Mouse (Mus musculus): Measurements from ENCODE around the gene Trpm1. TPM values are rescaled to one million over a fixed set of nuclear protein-coding genes. Genes with fewer than 3 reads are reported as not detected.
A peak's percentile ranks its signal among the peaks of the same experiment; 100 is the strongest.

Gene Trpm1
- polyA plus RNA-seq, 1 experiment from 2014 or later, result 0.19 TPM

GRCm38 (mm10) chr7:64185932-64186312 is 32.3 kb downstream of the Trpm1 start:
- H3K4me2 ChIP-seq (ENCODE audit: low read length), result no peak overlapping the region
- no peaks in the 10 kb centered on the region for H3K9me3 ChIP-seq (ENCODE audit: control insufficient read depth, low read length)
- WGBS, result 90% methylated on average over 3 of the region's 3 CpGs
- H3K36me3 ChIP-seq (ENCODE audit: control insufficient read depth, insufficient read depth, low read length), result no peaks in the 10 kb centered on the region
- no peak overlapping the region for H3K27ac ChIP-seq (ENCODE audit: low read depth, low read length)
- H3K4me1 ChIP-seq (ENCODE audit: control insufficient read depth, insufficient read depth, low read depth, low read length), result no peaks in the 10 kb centered on the region
- no peak for ATAC-seq
- H3K9ac ChIP-seq (ENCODE audit: low read depth, low read length), result no peak overlapping the region
- H3K4me3 ChIP-seq (ENCODE audit: low read length), result no peak overlapping the region
- no peaks in the 10 kb centered on the region for H3K27me3 ChIP-seq (replicated peaks; ENCODE audit: control insufficient read depth, insufficient read depth, low read length)

DNA sequence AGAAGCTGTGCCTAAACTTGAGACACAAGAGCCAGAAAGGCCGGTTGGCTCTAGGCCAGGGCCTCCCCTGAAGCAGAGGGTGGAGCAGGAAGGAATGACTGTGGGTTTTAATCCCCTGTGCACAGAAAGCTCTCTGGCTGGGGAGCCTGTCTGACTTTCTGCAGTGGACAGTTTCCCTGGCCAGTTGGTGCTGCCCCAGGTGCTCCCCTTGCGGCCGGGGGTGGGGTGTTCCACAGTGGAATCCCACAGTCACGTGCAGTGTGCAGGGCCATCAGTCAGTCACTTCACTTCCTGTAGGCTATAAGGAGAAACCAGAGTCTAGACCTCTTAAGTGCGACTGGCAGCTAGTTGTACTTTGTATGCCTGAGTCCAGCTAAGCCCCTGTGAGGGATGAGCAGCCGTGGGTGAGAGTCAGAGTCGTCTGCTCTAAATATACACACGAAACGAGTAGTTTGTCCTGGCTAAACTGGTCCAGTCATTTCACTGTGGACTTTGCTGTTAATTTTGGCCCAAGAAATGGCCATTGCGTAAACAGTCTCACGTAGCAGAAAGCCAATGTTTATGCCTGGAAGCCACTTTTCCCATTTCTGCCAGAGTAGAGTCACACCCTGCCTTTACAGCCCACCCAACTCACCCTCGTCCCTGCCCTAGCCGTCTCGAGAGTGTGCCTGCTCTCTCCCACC is 38.8 kb downstream of the Trpm1 start:
- ATAC-seq, result no peak
- H3K27me3 ChIP-seq (replicated peaks; ENCODE audit: control insufficient read depth, insufficient read depth, low read length), result no peaks in the 10 kb centered on the region
- no peak overlapping the region for H3K4me2 ChIP-seq (ENCODE audit: low read length)
- H3K27ac ChIP-seq (ENCODE audit: low read depth, low read length), result no peak overlapping the region
- no peak overlapping the region for H3K9ac ChIP-seq (ENCODE audit: low read depth, low read length)
- no peaks in the 10 kb centered on the region for H3K36me3 ChIP-seq (ENCODE audit: control insufficient read depth, insufficient read depth, low read length)
- no peaks in the 10 kb centered on the region for H3K9me3 ChIP-seq (ENCODE audit: control insufficient read depth, low read length)
- no peak overlapping the region for H3K4me3 ChIP-seq (ENCODE audit: low read length)
- WGBS, result 76% methylated on average over 14 of the region's 14 CpGs
- no peaks in the 10 kb centered on the region; the same call in 1 of the 2 replicates for H3K4me1 ChIP-seq (ENCODE audit: control insufficient read depth, insufficient read depth, low read depth, low read length)

DNA sequence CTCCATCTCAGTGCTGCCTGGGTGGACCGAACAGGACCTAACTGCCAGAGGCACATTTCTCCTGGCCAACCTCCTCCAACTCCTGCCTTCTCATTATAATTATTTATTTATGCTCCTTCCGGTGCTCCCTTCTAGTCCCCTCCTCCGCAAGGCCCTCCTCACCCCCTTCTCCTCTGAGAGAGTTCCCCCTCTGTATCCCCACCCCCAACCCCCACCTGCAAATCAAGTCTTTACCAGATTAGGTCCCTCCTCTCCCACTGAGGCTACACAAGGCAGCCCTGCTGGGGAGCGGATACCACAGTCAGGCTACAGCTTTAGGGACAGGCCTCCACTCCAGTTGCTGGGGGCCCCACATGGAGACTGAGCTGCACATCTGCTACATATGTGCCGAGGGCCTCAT is 39.8 kb downstream of the Trpm1 start:
- no peak overlapping the region for H3K4me3 ChIP-seq (ENCODE audit: low read length)
- no peak overlapping the region for H3K9ac ChIP-seq (ENCODE audit: low read depth, low read length)
- WGBS, result 55% methylated on average over 5 of the region's 5 CpGs
- no peak overlapping the region for H3K27ac ChIP-seq (ENCODE audit: low read depth, low read length)
- no peak overlapping the region for H3K4me2 ChIP-seq (ENCODE audit: low read length)
- no peak for ATAC-seq
- no peaks in the 10 kb centered on the region for H3K9me3 ChIP-seq (ENCODE audit: control insufficient read depth, low read length)
- no peaks in the 10 kb centered on the region; the same call in 1 of the 2 replicates for H3K4me1 ChIP-seq (ENCODE audit: control insufficient read depth, insufficient read depth, low read depth, low read length)
- no peaks in the 10 kb centered on the region for H3K27me3 ChIP-seq (replicated peaks; ENCODE audit: control insufficient read depth, insufficient read depth, low read length)
- H3K36me3 ChIP-seq (ENCODE audit: control insufficient read depth, insufficient read depth, low read length), result no peaks in the 10 kb centered on the region

DNA sequence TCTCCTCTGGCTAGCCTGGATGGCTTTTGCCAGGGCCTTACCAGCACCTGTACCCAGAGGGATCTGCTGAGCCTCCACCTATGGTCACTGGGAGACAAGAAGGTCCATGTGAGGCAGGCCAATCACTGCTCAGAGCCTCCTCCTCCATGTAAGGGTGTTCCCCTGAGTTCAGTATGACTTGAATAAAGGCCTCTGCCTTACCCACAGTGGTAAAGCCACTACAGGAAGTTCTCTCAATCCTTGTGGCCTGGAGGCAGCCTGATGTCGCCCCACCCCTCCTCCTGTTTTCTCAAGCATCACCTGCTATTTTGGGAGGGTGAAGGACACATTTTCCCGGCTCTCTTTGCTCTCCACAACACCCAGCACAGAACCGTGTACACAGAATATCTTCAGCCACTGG is 42.5 kb downstream of the Trpm1 start:
- Histone ChIP-seq H3K9ac (ENCODE audit: low read depth, low read length) (no peak overlapping the region), H3K4me3 (ENCODE audit: low read length) (no peak overlapping the region), H3K36me3 (ENCODE audit: control insufficient read depth, insufficient read depth, low read length) (no peaks in the 10 kb centered on the region), H3K9me3 (ENCODE audit: control insufficient read depth, low read length) (no peaks in the 10 kb centered on the region), H3K27ac (ENCODE audit: low read depth, low read length) (no peak overlapping the region), H3K4me1 (ENCODE audit: control insufficient read depth, insufficient read depth, low read depth, low read length) (no peaks in the 10 kb centered on the region; the same call in 1 of the 2 replicates), H3K27me3 (replicated peaks; ENCODE audit: control insufficient read depth, insufficient read depth, low read length) (no peaks in the 10 kb centered on the region), H3K4me2 (ENCODE audit: low read length) (no peak overlapping the region)
- 75% methylated on average over 3 of the region's 3 CpGs for WGBS
- no peak for ATAC-seq

GRCm38 (mm10) chr7:64208700-64209099 is 55.1 kb downstream of the Trpm1 start:
- no peak overlapping the region for H3K4me3 ChIP-seq (ENCODE audit: low read length)
- no peaks in the 10 kb centered on the region for H3K9me3 ChIP-seq (ENCODE audit: control insufficient read depth, low read length)
- no peaks in the 10 kb centered on the region for H3K36me3 ChIP-seq (ENCODE audit: control insufficient read depth, insufficient read depth, low read length)
- WGBS, result 64% methylated on average over 5 of the region's 5 CpGs
- H3K27me3 ChIP-seq (replicated peaks; ENCODE audit: control insufficient read depth, insufficient read depth, low read length), result no peaks in the 10 kb centered on the region
- no peaks in the 10 kb centered on the region for H3K4me1 ChIP-seq (ENCODE audit: control insufficient read depth, insufficient read depth, low read depth, low read length)
- no peak overlapping the region for H3K4me2 ChIP-seq (ENCODE audit: low read length)
- no peak overlapping the region for H3K9ac ChIP-seq (ENCODE audit: low read depth, low read length)
- no peak overlapping the region for H3K27ac ChIP-seq (ENCODE audit: low read depth, low read length)
- ATAC-seq, result peak; percentile 52; the same call in 1 of the 2 replicates

DNA sequence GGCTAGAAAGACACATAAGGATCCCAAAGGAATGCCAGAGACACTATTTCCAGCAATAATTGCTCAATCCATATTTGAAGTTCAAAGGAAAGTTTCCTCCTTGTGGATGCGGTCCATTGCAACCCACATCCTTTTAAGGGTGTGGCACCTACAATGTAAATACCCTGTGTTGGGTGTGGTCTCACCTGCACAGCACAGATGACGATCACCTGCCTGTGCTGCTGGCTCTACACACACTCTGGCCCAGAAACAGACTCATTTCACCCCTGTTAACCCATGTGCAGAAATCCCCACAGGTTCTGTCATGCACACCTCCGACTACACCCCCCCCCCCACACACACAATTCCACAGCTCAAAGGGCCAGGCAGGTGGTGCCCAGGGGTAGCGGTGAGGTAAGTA is 59.2 kb downstream of the Trpm1 start:
- Histone ChIP-seq H3K4me1 (ENCODE audit: control insufficient read depth, insufficient read depth, low read depth, low read length) (no peaks in the 10 kb centered on the region), H3K9me3 (ENCODE audit: control insufficient read depth, low read length) (no peaks in the 10 kb centered on the region), H3K27ac (ENCODE audit: low read depth, low read length) (no peak overlapping the region), H3K9ac (ENCODE audit: low read depth, low read length) (no peak overlapping the region), H3K27me3 (replicated peaks; ENCODE audit: control insufficient read depth, insufficient read depth, low read length) (no peaks in the 10 kb centered on the region), H3K4me3 (ENCODE audit: low read length) (no peak overlapping the region), H3K4me2 (ENCODE audit: low read length) (no peak overlapping the region), H3K36me3 (ENCODE audit: control insufficient read depth, insufficient read depth, low read length) (no peaks in the 10 kb centered on the region)
- 90% methylated on average over 4 of the region's 4 CpGs for WGBS
- ATAC-seq, result no peak

GRCm38 (mm10) chr7:64214066-64214465 is 60.4 kb downstream of the Trpm1 start:
- Histone ChIP-seq H3K4me3 (ENCODE audit: low read length) (no peak overlapping the region), H3K4me1 (ENCODE audit: control insufficient read depth, insufficient read depth, low read depth, low read length) (no peaks in the 10 kb centered on the region), H3K36me3 (ENCODE audit: control insufficient read depth, insufficient read depth, low read length) (no peaks in the 10 kb centered on the region), H3K27me3 (replicated peaks; ENCODE audit: control insufficient read depth, insufficient read depth, low read length) (no peaks in the 10 kb centered on the region), H3K9me3 (ENCODE audit: control insufficient read depth, low read length) (no peaks in the 10 kb centered on the region), H3K4me2 (ENCODE audit: low read length) (no peak overlapping the region), H3K27ac (ENCODE audit: low read depth, low read length) (no peak overlapping the region), H3K9ac (ENCODE audit: low read depth, low read length) (no peak overlapping the region)
- 64% methylated on average over 4 of the region's 4 CpGs for WGBS
- ATAC-seq, result no peak

GRCm38 (mm10) chr7:64215613-64216012 is 62.0 kb downstream of the Trpm1 start:
- H3K4me2 ChIP-seq (ENCODE audit: low read length), result no peak overlapping the region
- H3K27me3 ChIP-seq (replicated peaks; ENCODE audit: control insufficient read depth, insufficient read depth, low read length), result no peaks in the 10 kb centered on the region
- H3K9ac ChIP-seq (ENCODE audit: low read depth, low read length), result no peak overlapping the region
- H3K4me1 ChIP-seq (ENCODE audit: control insufficient read depth, insufficient read depth, low read depth, low read length), result no peaks in the 10 kb centered on the region
- no peak for ATAC-seq
- WGBS, result 81% methylated on average over 4 of the region's 4 CpGs
- no peak overlapping the region for H3K4me3 ChIP-seq (ENCODE audit: low read length)
- no peaks in the 10 kb centered on the region for H3K9me3 ChIP-seq (ENCODE audit: control insufficient read depth, low read length)
- no peaks in the 10 kb centered on the region for H3K36me3 ChIP-seq (ENCODE audit: control insufficient read depth, insufficient read depth, low read length)
- no peak overlapping the region for H3K27ac ChIP-seq (ENCODE audit: low read depth, low read length)

DNA sequence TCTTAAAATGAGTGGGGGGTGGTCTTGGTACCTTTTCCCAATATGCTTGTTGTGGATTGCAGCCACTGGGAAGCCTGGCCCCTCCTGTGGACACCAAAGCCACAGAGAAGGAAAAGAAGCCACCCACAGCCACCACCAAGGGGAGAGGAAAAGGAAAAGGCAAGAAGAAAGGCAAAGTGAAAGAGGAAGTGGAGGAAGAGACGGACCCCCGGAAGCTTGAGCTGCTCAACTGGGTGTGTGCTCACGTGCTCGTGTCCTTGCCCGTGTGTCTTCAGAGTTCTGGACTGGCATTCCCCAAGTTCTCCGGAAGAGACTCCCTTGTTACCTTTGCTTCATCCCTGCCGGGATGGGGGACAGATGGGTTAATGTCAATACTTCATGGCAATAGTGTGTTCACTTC is 63.8 kb downstream of the Trpm1 start:
- H3K9ac ChIP-seq (ENCODE audit: low read depth, low read length), result no peak overlapping the region
- no peak for ATAC-seq
- no peak overlapping the region for H3K27ac ChIP-seq (ENCODE audit: low read depth, low read length)
- H3K4me3 ChIP-seq (ENCODE audit: low read length), result no peak overlapping the region
- no peaks in the 10 kb centered on the region for H3K4me1 ChIP-seq (ENCODE audit: control insufficient read depth, insufficient read depth, low read depth, low read length)
- WGBS, result 92% methylated on average over 7 of the region's 7 CpGs
- no peaks in the 10 kb centered on the region for H3K27me3 ChIP-seq (replicated peaks; ENCODE audit: control insufficient read depth, insufficient read depth, low read length)
- H3K4me2 ChIP-seq (ENCODE audit: low read length), result no peak overlapping the region
- no peaks in the 10 kb centered on the region for H3K36me3 ChIP-seq (ENCODE audit: control insufficient read depth, insufficient read depth, low read length)
- no peaks in the 10 kb centered on the region for H3K9me3 ChIP-seq (ENCODE audit: control insufficient read depth, low read length)

GRCm38 (mm10) chr7:64219765-64220164 is 66.1 kb downstream of the Trpm1 start:
- no peak overlapping the region for H3K4me3 ChIP-seq (ENCODE audit: low read length)
- no peak overlapping the region for H3K9ac ChIP-seq (ENCODE audit: low read depth, low read length)
- no peaks in the 10 kb centered on the region for H3K4me1 ChIP-seq (ENCODE audit: control insufficient read depth, insufficient read depth, low read depth, low read length)
- 86% methylated on average over 7 of the region's 7 CpGs for WGBS
- no peak overlapping the region for H3K4me2 ChIP-seq (ENCODE audit: low read length)
- ATAC-seq, result no peak
- no peak overlapping the region for H3K27ac ChIP-seq (ENCODE audit: low read depth, low read length)
- H3K27me3 ChIP-seq (replicated peaks; ENCODE audit: control insufficient read depth, insufficient read depth, low read length), result no peaks in the 10 kb centered on the region
- no peaks in the 10 kb centered on the region for H3K9me3 ChIP-seq (ENCODE audit: control insufficient read depth, low read length)
- H3K36me3 ChIP-seq (ENCODE audit: control insufficient read depth, insufficient read depth, low read length), result no peaks in the 10 kb centered on the region

Measured in hindbrain, embryonic 16.5 days (tissue).